Mouse (Mus musculus) testis, postnatal 14 days (tissue): ENCODE measurements around the gene Fbxl17.

Source experiments
- DNase-seq: peaks from one replicate; pipeline ENCODE4 v3.0.0; 2021; ENCODE audit warnings: low spot score

The Fbxl17 gene

DNA sequence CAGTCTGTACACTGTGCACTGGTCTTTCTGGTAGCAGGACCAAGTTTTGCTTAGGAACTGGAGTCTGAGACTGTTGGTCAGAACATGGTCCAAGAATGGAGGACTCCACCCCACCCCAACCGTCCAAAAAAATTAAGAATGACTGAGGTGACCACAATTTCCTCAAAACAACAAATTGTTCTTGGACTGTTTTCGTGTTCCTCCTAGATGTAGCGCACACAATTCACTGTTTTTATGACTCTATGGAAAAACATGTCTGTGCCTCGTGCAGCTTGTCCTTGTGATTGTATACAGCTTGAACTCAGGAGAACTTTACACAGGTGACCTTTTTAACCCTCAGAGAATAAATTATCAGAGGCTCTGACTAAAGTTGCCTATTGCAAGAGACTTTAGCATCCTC lies 220.7 kb downstream of the Fbxl17 start:
- DNase-seq = no peak

DNA sequence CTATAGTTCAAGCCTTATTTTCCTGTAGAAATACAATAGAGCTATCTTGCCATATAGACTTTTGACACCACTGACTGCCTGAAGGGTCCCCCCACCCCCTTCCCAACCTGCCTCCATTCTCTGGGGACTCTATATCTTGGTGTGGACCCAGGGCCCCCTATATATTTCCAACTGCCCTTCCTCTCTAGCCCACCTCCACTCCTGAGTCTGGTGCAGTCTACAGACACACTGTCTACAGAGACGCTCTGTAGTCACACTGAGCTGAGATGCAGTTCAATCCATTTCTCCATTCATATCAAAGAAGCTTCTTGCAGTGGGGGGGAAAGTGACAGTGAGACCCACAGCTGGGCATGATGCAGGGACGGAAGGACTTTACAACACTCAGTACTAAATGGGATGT lies 226.5 kb downstream of the Fbxl17 start:
- DNase-seq = no peak

DNA sequence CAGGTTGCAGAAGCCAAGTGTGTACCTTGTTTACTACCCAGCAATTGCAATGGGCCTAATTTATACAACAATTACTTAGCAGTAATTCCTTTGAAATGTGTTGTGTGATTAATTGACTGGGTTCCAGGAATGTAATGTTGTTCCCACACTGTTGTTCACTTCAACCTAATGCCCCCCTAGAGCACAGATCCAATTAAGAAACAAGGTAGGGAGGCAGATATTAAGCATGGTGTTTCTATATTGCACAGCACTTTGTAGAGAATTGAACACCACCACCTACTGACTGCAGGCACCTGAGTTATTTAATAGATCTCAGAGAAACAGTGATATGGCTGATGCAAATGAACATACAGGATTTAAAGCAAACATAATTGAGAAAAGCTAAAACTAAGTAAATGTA lies 226.9 kb downstream of the Fbxl17 start:
- DNase-seq = no peak

DNA sequence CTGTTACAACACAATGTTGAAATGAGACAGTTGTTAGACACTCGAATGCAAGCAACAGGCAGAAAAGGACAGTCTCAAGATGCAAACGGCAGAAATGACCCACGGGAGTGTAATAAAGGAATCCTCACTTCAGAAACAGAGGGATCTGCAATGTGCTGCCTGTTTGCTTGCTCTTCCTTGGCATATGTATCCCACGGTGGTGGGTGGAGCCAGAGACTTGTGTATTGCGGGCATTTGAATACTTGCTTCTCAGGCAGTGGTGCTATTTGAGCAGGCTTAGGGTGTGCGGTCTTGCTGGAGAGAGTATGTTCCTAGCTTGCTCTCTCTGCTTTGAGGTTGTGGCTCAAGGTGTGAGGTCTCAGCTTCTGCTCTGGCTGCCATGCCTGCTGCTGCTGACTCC lies 228.8 kb downstream of the Fbxl17 start:
- no peak for DNase-seq

DNA sequence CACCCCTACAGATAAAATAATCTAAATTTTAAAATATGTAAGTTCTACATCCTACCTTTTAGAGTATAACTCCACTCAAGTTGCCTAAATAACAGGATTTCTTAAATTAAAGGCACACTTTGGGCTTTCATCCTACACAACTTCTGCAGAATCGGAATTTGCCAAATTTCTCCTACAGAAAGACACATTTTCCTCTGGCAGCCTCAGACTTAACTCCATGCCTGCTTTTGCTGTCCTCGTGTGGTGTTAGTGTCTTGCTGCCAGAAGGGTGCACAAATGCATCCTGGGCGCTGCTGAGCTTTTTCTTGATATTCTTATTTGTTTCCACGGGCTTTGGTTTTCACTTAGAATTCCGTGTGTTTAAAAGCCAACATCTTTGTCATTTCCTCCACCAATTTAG lies 229.3 kb downstream of the Fbxl17 start:
- DNase-seq = no peak

DNA sequence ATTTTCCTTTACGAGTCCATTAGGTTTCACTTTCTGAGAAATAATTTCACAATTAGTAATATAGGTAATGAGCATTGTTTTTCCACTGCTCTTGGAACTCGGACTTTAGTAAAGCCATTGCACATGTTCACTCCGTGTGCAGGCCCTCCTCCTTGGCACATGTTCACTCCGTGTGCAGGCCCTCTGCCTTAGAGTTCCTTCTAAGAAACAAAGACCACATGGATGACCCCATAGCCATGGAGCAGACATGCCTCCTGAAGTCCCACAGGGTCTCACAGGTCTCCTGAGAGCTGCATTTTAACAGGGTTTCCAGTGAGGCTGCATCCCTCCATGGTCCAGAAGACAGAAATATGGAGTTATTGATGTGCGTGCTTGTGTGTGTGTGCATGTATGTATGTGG lies 237.1 kb downstream of the Fbxl17 start:
- no peak for DNase-seq

DNA sequence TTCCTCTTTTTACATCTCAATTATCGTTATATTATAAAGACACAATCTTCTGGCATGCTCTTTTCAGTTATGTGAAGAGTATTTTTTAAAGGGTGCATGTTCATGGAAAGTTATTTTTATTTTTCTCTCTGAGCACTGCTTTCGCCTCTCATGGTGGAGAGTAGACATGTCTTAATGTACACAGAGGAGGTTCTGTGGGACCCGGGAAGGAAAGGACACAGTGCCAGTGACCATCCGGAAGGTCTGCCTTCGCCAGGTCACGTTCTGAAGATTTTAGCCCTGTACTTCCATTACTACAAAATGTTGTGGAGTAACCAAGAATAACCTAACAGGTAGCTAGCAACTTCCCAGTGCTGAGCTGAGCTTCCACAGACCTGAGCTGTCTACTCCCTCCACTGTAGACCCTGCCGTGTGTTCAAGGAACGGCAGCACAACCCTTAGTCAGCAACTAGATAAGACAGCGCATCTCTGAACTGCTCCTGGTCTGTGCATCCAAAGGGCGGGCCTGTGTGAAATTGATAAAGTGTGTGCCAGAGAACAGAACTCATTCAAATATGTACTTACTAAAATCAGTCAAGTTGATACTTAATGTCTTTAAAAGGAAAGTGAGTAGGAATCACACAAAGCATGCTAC lies 238.2 kb downstream of the Fbxl17 start:
- DNase-seq = no peak

DNA sequence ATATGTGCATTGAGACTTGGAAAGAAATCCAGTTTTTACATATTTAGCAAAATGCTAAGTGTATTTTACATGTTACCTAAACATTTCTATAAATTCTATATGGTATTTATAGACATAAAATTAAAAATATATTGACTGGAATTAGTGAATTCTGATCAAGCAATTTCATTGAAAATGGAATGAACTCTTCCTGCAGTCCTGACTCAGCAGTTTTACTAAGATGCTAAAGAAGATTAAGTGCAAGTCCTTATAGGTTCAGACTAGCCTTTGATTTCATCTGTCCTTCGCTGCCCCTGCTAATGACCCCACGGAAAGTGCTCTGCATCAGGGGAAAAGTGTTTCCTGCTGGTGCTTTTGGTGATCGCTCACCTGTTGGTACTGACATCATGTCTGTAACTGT lies 240.7 kb downstream of the Fbxl17 start:
- DNase-seq = no peak

DNA sequence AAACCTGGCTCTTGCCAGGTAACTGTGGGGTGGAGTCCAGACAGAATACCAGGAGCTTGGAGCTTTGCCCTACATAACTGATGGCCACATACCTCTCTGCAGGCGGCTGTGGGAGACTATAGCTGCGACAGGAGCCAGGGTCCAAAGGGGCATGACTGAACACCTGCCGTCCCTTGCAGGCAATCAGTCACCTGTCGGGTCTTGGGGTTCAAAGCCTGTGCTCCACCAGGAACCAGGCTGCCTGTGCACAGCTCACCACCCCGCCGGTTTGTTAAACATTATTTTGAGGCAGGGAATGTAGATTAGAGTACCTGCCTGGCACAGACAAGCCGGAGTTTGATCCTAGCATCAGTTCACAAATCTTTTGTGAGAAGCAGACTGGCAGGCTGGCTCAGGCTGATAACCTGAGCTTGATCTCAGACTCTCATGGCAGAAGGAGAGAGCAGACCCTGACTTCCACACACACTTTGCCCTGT lies 253.6 kb downstream of the Fbxl17 start:
- no peak for DNase-seq

DNA sequence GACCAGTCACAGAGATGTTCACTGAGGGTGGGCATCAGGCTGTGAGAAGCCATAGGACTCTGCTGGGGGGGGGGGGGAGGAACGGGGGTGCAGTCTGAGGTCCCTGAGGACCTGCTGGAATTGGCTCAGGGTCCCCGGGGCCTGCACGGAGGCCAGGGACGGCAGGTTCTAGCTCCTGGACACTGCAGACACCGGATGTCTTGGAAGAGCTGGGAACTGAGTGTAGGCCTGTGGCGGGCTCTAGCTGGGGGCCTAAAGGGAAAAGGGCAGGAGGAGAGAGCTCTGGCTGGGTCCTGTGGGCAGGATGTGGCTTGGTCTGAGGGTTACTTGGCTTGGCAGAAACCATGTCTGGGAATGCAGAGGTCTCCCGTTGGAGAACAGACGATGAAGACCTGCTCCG lies 254.3 kb downstream of the Fbxl17 start:
- no peak for DNase-seq

DNA sequence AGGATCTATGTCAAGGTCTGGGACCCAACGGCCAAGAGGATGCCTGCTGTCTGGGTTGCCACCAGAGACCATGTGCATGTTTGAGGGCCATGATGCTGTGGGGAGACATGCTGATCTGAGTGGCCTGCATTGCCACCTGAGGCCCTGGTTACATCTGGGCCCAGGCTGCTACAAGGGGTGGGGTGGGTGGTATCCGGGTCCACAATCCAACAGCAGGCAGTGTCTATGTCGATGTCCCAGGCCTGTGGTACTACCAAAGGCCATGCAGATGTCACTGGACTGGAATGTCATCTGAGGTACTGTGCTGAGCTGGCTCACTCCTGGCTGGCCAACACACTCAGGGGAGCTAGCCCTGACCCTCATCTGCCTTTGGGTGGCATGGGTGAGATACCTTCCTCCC lies 257.1 kb downstream of the Fbxl17 start:
- DNase-seq = no peak

DNA sequence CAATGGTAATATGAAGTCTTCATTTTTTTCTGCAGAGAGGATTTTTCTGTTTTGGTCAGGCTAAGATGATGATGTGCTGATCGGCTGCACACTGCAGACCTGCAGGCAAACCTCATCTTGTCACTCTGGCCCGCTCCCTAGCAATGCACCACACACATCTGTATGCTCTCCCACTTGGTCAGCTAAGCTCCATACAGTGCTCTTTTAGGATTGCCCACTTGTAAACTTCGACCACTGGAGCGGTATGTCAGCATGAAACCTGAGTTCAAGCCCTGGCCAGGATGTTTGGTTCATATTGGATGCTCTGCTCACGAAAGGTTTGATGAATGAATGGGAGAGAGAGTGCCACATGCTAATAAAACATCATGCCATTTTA lies 259.1 kb downstream of the Fbxl17 start:
- DNase-seq = no peak

DNA sequence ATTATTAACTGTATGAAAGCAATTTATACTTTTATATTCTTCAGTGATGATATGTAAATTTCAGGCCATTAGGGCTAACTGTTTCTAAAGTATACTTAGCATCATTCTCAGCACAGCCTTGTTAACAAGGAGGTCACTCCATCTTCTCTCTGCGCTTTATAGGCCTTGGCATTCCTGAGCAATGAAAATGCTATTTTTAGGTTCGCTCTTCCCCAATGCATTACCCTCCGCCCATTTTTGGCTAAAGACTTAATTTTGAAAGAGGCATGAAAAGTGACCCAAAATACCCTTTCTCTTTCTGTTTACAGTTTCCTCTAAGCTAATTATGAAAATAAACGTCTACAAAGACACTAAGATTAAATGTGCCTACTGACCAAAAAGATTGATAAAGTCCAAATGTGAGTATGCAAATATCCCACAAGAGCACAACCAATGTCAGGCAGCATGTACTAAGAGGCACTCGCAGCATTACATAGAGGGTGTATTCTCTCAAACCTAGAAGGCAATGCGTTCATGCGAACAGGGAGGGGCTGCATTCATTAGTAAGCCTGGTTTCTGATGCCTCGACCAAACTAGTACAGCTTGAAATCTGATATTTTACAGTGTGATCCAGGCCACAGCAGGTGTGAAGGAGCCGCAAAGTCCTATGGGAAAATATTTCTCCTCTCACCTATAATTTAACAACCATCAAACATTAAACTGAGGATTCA lies 259.6 kb downstream of the Fbxl17 start:
- DNase-seq = no peak

DNA sequence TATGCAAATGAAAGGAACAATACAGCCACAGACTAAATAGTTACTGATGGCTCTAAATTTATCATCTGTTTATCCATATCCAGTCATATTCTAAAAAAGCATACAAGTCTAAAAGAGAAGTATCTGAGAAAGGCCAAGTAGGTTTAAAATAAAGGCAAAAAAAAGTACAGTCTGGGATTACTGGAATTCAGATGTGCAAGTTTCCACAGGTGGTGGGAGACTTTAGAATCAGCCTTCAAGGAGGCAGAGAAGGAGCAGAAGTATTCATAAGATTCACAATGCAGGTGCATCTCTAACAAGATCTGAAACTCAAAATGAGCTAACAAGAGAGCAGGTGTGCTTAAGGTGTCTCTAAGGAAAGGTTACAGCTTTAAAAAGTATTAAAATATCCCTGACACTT lies 263.0 kb downstream of the Fbxl17 start:
- DNase-seq = no peak

DNA sequence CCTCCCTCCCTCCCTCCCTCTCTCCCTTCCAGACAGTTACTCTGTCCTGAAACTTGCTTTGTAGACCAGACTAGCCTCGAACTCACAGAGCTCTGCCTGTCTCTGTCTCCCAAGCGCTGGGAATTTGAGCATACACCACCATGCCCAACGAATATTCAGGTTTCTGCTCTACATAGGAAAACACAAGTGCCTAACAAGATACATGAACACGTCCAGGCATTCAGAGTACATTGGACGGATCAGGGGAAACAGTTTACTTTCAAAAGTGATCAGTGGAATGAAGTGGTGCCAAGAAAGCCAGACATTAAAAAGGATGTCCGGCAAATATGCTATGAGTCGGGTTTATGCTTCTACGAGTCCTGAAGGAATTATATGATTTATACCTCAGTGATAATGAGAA lies 263.6 kb downstream of the Fbxl17 start:
- DNase-seq = no peak

DNA sequence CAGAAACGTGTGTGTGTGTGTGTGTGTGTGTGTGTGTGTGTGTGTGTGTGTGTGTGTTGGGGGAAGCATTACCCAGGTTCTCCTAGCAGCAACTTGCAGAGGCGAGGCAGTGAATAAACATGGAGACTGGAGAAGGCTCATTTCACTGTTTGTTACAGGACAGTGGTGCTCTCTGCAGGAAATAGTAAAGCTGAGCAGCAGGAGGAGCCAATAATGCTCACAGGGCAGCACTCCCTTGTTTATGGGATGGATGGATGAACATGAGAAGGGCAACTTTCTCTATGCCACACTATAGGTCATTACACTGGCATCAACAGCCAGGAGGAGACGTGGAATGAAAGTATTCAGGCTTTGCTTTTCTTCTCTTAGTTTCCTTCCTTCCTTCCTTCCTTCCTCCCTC lies 264.0 kb downstream of the Fbxl17 start:
- no peak for DNase-seq

DNA sequence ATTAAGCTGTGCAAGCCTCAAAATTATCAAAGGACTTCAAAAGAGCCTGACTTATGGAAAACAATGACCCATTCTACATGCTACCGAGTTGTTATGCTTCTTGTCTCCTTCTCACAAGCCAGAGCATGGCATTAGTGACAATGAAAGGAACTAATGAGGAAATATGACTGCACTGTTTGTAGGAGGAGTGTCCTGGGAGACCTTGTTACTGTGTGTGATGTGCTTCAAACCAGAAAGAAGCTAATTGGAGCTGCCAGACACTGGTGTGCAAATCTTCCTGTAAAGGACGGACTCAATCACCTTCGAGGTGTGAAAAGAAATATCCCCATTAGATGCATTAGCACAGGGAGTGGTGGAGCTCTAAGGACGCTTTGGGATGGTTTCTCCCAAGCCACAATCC lies 270.7 kb downstream of the Fbxl17 start:
- no peak for DNase-seq

DNA sequence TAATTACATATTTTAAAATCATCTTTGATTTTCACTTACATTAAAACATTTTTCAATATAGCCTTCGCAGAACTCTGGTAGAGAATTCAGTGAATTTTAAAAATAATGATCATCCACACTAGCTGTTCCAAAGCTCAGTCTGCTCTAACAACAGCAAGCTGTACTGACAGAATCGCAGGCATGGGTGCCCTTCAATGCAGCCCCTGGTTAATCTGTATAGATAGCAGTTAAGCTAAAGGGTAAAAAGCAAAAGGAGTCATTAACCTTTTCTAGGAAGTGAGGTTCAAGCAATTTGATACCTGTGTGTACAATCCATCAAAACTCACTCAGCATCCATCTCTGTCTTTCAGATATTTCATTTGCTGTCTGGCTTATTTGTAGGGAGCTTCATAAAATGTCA lies 273.4 kb downstream of the Fbxl17 start:
- DNase-seq = no peak

DNA sequence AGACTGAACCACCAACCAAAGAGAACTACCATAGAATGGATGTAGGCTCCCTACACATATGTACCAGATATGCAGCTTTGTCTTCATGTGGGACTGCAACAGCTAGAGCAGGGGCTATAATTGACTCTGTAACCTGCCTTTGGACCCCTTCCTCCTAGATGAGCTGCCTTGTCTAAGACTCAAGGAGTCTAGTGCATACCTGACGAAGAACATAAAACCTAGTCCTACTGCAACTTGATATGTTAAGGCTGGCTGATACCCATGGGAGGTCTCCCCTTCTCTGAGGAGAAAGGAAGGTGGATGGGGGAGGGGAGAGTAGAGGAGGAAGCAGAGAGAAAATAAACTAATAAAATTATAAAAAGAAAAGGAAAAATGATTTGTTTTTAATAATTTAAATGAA lies 273.9 kb downstream of the Fbxl17 start:
- DNase-seq = no peak

DNA sequence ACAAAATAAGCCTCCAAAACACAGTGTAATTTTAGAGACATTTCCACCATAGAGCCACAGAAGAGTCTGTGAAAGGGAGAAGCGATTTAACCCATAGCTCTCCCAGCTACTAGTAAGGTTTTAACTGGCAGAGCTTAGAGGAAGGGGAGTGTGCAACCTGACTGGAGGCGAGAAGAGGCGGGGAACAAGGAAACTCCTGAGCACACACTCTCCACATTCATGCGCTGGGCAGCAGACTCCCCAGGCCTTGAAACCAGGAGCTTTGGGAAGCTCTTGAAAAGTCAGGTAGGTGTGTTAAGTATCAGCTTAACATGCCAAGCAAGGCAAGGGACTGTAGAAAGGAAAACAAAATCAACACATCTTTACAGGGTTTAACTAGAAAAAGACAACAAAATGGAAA lies 276.1 kb downstream of the Fbxl17 start:
- DNase-seq = no peak

DNA sequence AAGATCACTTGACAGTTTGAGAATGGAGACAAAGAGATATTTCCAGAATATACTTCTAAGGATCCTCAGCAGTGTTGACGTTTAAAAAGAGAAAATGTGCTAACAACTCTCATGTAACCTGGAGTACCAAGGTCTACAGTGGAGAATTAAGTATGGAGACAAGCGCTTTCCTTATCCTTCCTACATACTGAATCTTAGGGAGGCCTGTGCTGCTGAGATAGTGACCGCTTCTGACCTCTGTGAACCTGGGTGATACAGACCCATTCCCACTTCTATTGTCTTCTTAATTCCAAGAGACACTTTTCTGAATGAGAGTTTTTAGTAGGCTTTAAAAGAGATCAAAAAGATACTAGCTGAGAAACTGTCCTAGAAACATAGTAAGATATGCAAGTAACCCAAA lies 278.2 kb downstream of the Fbxl17 start:
- DNase-seq = no peak

DNA sequence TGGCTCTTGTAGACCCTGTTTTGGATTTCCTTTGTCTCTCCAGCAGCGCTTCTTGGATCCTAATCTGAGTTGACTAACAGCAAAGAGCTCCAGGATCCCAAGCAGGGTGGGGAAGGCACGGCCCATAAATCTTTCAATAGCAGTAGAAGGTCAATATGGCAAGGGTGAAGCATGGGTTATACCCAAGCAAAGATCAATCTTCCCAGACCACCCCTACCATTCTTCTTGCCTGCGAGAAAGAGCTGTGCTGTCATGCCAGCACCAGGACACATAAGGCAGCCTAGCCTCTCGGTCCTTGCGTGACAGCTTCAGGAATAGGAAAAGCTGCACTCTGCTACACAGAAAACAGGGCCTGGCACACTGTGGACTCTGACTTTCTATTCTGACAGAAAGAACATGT lies 279.0 kb downstream of the Fbxl17 start:
- DNase-seq = no peak

DNA sequence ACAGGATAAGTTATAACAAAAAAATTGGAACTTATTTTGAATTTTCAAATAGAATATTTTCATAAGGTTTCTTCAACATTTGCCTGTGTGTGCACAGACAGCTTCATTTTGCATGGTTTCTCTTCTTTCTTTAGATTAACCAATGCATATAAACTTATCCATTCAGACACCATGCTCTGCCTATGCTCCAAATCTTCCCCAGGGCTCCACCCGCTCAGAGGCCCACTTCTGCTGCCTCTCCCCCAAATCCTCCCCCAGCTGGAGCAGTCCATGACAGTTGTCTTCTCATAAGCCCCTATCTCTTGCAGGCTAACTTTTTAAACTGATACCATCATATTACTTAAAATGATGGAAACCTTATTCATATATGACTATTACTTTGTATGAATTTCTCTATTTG lies 282.8 kb downstream of the Fbxl17 start:
- DNase-seq = no peak

DNA sequence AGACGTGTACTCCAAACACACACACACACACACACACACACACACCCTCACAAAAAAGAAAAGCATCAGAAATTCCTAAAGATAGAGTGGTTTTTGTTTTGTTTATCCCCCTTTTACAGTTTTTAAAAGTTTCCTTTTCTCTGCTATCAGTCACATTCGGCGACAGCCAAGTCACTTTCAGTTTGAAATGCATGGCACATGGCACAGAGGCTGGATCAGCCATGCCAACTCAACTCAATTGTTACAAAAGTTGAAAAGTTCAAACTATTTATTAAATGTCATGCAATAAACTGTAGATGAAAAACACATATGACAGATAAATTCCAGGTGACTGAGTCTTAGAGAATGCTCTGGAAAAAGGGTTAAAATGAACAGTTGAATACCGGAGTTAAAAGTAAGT lies 287.8 kb downstream of the Fbxl17 start:
- DNase-seq = no peak
